Mouse (Mus musculus) ES-Bruce4 (cell line): Measurements from ENCODE around the gene Sec24b.

Source experiments
- CTCF ChIP-seq: IDR thresholded peaks from one replicate; pipeline ENCODE4 v1.8.1; 2011; ENCODE audit warnings: low read depth, low read length
- POLR2A ChIP-seq: IDR thresholded peaks from one replicate; pipeline ENCODE4 v1.8.1; 2011; ENCODE audit warnings: low read length; ENCODE audit not compliant: insufficient read depth

DNA sequence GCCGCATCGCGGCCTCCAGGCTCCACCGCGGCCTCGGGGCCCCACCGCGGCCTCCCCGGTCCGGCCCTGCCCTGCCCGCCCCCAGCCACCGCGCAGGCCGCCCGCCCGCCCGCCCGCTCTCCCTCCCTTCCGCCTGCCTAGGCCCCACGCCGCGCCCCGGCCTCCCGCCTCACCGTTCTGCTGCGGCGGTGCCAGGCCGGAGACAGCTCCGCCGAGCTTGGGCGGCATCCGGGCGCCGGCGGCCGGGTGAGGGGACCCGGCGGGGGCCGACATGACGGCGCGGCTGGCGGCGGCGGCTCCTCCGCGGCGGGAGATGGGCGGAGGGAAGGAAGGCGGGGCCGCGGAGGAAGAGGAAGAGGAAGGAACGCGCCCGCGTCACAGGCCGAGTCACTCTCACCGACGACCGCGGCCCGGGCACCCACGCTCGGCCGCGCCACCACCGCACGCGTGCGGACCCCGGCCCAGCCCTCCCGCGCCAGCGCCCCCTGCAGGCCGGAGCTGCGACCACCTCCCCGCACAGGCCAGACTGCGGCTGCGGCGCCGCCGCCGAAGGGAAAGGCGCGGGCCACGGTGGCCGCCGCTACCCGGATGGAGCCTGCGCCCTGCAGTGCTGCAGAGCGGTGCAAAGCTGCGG, 840 bp downstream of the Sec24b start:
- peak; percentile 43 for TF ChIP-seq CTCF
- no peak for TF ChIP-seq POLR2A
